Mouse (Mus musculus) right cerebral cortex, postnatal 10 days (tissue): ENCODE results near the gene Tspan31.

Experiments
- DNase-seq, 2 experiments: peaks; one replicate each; pipeline ENCODE4 v3.0.0; 2021; ENCODE audit warnings: low spot score in 2 of 2

Gene Tspan31

DNA sequence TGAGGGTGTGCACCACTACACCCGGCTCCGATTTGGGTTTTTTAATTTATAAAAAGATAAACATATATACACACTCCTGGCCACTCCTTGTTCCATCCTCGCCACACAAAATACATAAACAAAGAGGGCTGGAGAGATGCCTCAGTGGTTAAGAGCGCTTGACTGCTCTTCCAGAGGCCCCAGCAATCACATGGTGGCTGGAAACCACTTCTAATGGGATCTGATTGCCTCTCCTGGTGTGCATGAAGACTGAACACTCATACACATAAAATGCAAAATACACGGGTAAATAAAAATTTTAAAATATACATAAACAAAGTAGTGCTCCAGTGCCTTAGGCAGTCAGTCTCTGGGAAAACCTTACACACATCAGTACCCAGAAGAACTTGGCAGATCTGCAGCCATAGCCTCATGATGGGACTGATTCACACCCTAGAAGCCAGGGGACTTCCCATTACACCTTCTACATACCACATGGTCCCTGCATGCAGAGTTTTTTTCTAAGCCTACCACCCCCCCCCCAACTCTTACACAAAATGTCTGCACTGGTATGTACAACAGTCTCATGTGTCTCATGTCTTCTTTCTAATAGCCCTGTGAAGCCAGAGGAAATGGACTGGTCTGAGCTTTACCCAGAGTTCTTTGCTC is 27.5 kb downstream of the Tspan31 start:
- no peak for DNase-seq

- peak; percentile 93 to 95 for DNase-seq
Measured at GRCm38 (mm10) chr10:127041774-127042338, 28.2 kb downstream of the Tspan31 start.

- peak in 1 of 2 experiments; percentile 57 for DNase-seq
Measured at GRCm38 (mm10) chr10:127041274-127041766, 28.7 kb downstream of the Tspan31 start, which contains the start of the genes Mettl1 and Eef1akmt3. TSS of gene Mettl1 (plus strand) at chr10:127041414. TSS of gene Eef1akmt3 (minus strand) at chr10:127041513.

GRCm38 (mm10) chr10:127040569-127041214 is 29.4 kb downstream of the Tspan31 start:
- peak; percentile 60 to 69 for DNase-seq

GRCm38 (mm10) chr10:127037641-127038040 is 32.4 kb downstream of the Tspan31 start:
- no peak for DNase-seq

- DNase-seq: no peak
Measured at GRCm38 (mm10) chr10:127036273-127036672, 33.8 kb downstream of the Tspan31 start.

GRCm38 (mm10) chr10:127033301-127033741 is 36.7 kb downstream of the Tspan31 start:
- no peak for DNase-seq

GRCm38 (mm10) chr10:127030336-127031296 is 39.4 kb downstream of the Tspan31 start, which contains the start of gene Tsfm:
TSS of gene Tsfm (minus strand) at chr10:127030840.
- peak; percentile 92 to 95 for DNase-seq

DNA sequence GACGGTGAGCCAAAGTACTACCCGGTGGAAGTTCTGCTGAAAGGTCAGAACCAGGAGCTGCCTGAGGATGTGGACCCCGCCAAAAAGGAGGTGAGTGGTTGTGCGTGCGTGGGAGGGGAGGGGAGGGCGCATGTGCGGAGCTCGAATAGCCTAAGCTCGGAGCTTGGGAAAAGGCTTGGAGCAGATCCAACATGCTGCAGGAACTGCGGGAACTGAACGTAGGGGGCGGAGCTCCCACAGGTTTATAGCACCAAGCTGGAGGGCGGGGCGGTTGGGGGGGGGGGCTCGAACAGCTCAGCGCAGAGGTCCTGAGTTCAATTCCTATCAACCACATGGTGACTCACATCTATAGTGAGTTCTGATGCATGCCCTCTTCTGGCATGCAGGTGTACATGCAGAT is 51.6 kb downstream of the Tspan31 start:
- no peak for DNase-seq
